Mouse (Mus musculus) cortical plate, adult 2 months (tissue): Measurements from ENCODE around the gene Mxi1.

Experiments used
- CTCF ChIP-seq: fragments of 200-500 bp; IDR thresholded peaks from 2 replicates; pipeline ENCODE4 v1.5.1; 2011; ENCODE audit warnings: mild to moderate bottlenecking, control low read depth, low read length; ENCODE audit not compliant: insufficient read depth; ENCODE audit errors: extremely low read depth
- POLR2A ChIP-seq: fragments of 200-500 bp; IDR thresholded peaks from 2 replicates; pipeline ENCODE4 v1.6.1; 2011; ENCODE audit warnings: mild to moderate bottlenecking, low read length, control low read depth; ENCODE audit not compliant: insufficient read depth; ENCODE audit errors: extremely low read depth

GRCm38 (mm10) chr19:53307219-53307618 lies 3.1 kb upstream of the Mxi1 start:
- TF ChIP-seq POLR2A (no peak), CTCF (no peak)
